Mouse (Mus musculus): ENCODE results near the gene Cnr2. TPM values are rescaled to one million over a fixed set of nuclear protein-coding genes. Genes with fewer than 3 reads are reported as not detected.
A peak's percentile ranks its signal among the peaks of the same experiment; 100 is the strongest.

Gene Cnr2
- polyA plus RNA-seq, 1 experiment from 2014 or later: 0.06 TPM

- Histone ChIP-seq H3K4me1 (ENCODE audit: control insufficient read depth, insufficient read depth, low read length) (peaks cover 8% of the 10 kb centered on the region), H3K4me3 (ENCODE audit: low read depth, low read length) (peak overlapping the region; percentile 57), H3K4me2 (ENCODE audit: low read length) (peak overlapping the region; percentile 91), H3K9me3 (replicated peaks; ENCODE audit: control insufficient read depth, low read length, poor library complexity, severe bottlenecking) (no peaks in the 10 kb centered on the region), H3K27me3 (ENCODE audit: control insufficient read depth, insufficient read depth, low read depth, low read length) (no peaks in the 10 kb centered on the region), H3K9ac (ENCODE audit: low read depth, low read length) (peak overlapping the region; percentile 74), H3K36me3 (ENCODE audit: control insufficient read depth, insufficient read depth, low read length) (peaks cover 5% of the 10 kb centered on the region; the same call in 1 of the 2 replicates), H3K27ac (ENCODE audit: low read length) (peak overlapping the region; percentile 76)
- peak; percentile 21; the same call in 1 of the 2 replicates for ATAC-seq
- 6% methylated on average over 26 of the region's 26 CpGs for WGBS
These were observed 26.3 kb downstream of the Cnr2 start for GRCm38 (mm10) chr4:135921257-135922120.

DNA sequence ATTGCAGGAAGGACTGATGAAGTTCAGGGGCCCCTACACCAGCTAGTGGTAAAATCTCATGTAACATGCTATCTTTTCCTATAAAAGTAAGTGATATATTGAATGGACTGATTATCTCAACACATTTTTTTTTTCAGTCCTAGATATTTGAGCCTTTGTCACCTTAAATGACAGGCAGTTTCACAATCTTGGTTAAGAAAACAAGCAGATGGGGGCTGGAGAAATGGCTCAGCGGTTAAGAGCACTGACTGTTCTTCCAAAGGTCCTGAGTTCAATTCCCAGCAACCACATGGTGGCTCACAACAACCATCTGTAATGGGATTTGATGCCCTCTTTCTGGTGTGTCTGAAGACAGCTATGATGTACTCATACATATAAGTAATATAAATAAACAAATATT, 27.0 kb downstream of the Cnr2 start:
- no peak for ATAC-seq
- peaks cover 5% of the 10 kb centered on the region; the same call in 1 of the 2 replicates for H3K36me3 ChIP-seq (ENCODE audit: control insufficient read depth, insufficient read depth, low read length)
- H3K4me2 ChIP-seq (ENCODE audit: low read length): peak overlapping the region; percentile 91
- 97% methylated on average over 1 of the region's 1 CpGs for WGBS
- no peak overlapping the region for H3K4me3 ChIP-seq (ENCODE audit: low read depth, low read length)
- H3K4me1 ChIP-seq (ENCODE audit: control insufficient read depth, insufficient read depth, low read length): peaks cover 8% of the 10 kb centered on the region
- no peak overlapping the region for H3K9ac ChIP-seq (ENCODE audit: low read depth, low read length)
- no peaks in the 10 kb centered on the region for H3K27me3 ChIP-seq (ENCODE audit: control insufficient read depth, insufficient read depth, low read depth, low read length)
- no peak overlapping the region for H3K27ac ChIP-seq (ENCODE audit: low read length)
- H3K9me3 ChIP-seq (replicated peaks; ENCODE audit: control insufficient read depth, low read length, poor library complexity, severe bottlenecking): no peaks in the 10 kb centered on the region

DNA sequence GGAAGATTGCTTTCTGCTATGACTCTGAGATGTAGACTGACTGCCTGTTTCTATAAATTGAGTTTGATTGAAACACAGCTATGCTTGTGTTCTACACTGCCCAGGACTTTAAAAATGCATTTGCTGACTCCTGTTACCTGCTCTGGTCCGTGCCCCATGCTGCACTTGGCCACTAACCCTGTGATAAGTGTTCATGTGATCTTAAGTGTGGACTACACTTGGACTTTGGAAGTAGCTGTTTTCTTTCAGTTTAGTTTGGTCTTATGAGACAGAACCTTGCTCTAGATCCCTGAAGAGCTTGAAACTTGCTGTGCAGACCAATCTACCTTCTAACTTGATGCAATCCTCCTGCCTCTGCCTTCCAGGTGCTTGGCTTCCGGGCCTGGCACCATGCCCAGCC, 29.2 kb downstream of the Cnr2 start:
- Histone ChIP-seq H3K36me3 (ENCODE audit: control insufficient read depth, insufficient read depth, low read length) (peaks cover 5% of the 10 kb centered on the region; the same call in 1 of the 2 replicates), H3K27me3 (ENCODE audit: control insufficient read depth, insufficient read depth, low read depth, low read length) (no peaks in the 10 kb centered on the region), H3K9ac (ENCODE audit: low read depth, low read length) (no peak overlapping the region), H3K27ac (ENCODE audit: low read length) (no peak overlapping the region), H3K4me1 (ENCODE audit: control insufficient read depth, insufficient read depth, low read length) (peaks cover 8% of the 10 kb centered on the region), H3K4me3 (ENCODE audit: low read depth, low read length) (no peak overlapping the region), H3K9me3 (replicated peaks; ENCODE audit: control insufficient read depth, low read length, poor library complexity, severe bottlenecking) (no peaks in the 10 kb centered on the region), H3K4me2 (ENCODE audit: low read length) (no peak overlapping the region)
- WGBS: 92% methylated on average over 2 of the region's 2 CpGs
- no peak for ATAC-seq

DNA sequence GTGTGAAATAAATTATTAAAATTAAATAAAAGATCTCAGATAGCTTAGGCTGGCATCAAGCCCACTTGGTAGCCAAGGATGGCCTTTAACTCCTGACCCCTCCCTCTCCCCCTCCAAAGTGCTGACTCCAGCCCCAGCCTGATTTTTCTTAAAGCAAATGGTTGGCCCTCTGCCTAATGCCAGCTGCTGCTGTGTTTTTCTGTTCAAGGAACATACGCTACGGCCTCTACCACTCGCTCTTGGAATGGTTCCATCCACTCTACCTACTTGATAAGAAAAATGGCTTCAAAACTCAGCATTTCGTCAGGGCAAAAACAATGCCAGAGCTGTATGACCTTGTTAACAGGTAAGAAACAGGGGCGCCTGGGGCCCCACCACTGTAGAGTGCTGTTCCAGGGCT, 30.1 kb downstream of the Cnr2 start:
- Histone ChIP-seq H3K9ac (ENCODE audit: low read depth, low read length) (no peak overlapping the region), H3K4me1 (ENCODE audit: control insufficient read depth, insufficient read depth, low read length) (peaks cover 8% of the 10 kb centered on the region), H3K27ac (ENCODE audit: low read length) (no peak overlapping the region), H3K27me3 (ENCODE audit: control insufficient read depth, insufficient read depth, low read depth, low read length) (no peaks in the 10 kb centered on the region), H3K9me3 (replicated peaks; ENCODE audit: control insufficient read depth, low read length, poor library complexity, severe bottlenecking) (no peaks in the 10 kb centered on the region), H3K4me2 (ENCODE audit: low read length) (no peak overlapping the region), H3K36me3 (ENCODE audit: control insufficient read depth, insufficient read depth, low read length) (peaks cover 5% of the 10 kb centered on the region; the same call in 1 of the 2 replicates), H3K4me3 (ENCODE audit: low read depth, low read length) (no peak overlapping the region)
- WGBS: 96% methylated on average over 5 of the region's 5 CpGs
- no peak for ATAC-seq

GRCm38 (mm10) chr4:135926195-135926808, 31.1 kb downstream of the Cnr2 start:
- H3K4me2 ChIP-seq (ENCODE audit: low read length): no peak overlapping the region
- no peak overlapping the region for H3K27ac ChIP-seq (ENCODE audit: low read length)
- H3K4me1 ChIP-seq (ENCODE audit: control insufficient read depth, insufficient read depth, low read length): peaks cover 8% of the 10 kb centered on the region
- 88% methylated on average over 10 of the region's 10 CpGs for WGBS
- no peaks in the 10 kb centered on the region for H3K27me3 ChIP-seq (ENCODE audit: control insufficient read depth, insufficient read depth, low read depth, low read length)
- H3K9me3 ChIP-seq (replicated peaks; ENCODE audit: control insufficient read depth, low read length, poor library complexity, severe bottlenecking): no peaks in the 10 kb centered on the region
- H3K9ac ChIP-seq (ENCODE audit: low read depth, low read length): no peak overlapping the region
- ATAC-seq: no peak
- H3K36me3 ChIP-seq (ENCODE audit: control insufficient read depth, insufficient read depth, low read length): peaks cover 5% of the 10 kb centered on the region; the same call in 1 of the 2 replicates
- H3K4me3 ChIP-seq (ENCODE audit: low read depth, low read length): no peak overlapping the region

DNA sequence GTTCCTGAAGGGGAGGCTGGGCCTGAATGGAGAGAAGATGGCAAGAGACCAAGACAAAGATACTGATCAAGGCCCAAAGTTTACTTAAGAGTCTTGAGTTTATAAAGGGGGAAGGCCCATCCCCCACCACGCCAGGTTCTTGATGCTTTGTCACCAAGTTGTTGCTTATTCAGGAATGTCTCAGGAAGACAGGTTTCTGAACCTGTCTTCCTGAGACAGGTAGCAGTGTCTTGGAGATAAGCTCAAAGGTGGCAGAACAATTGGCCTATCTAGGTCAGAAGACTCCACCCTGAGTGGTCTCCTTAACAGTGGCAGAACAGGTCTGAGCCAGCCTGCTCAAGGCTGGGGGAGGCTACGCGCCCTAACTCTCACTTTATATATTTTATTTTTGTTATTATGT, 31.7 kb downstream of the Cnr2 start:
- Histone ChIP-seq H3K4me1 (ENCODE audit: control insufficient read depth, insufficient read depth, low read length) (peaks cover 2% of the 10 kb centered on the region), H3K4me3 (ENCODE audit: low read depth, low read length) (no peak overlapping the region), H3K27ac (ENCODE audit: low read length) (no peak overlapping the region), H3K36me3 (ENCODE audit: control insufficient read depth, insufficient read depth, low read length) (peaks cover 5% of the 10 kb centered on the region; the same call in 1 of the 2 replicates), H3K9me3 (replicated peaks; ENCODE audit: control insufficient read depth, low read length, poor library complexity, severe bottlenecking) (no peaks in the 10 kb centered on the region), H3K4me2 (ENCODE audit: low read length) (no peak overlapping the region), H3K27me3 (ENCODE audit: control insufficient read depth, insufficient read depth, low read depth, low read length) (no peaks in the 10 kb centered on the region), H3K9ac (ENCODE audit: low read depth, low read length) (no peak overlapping the region)
- 88% methylated on average over 3 of the region's 3 CpGs for WGBS
- no peak for ATAC-seq

DNA sequence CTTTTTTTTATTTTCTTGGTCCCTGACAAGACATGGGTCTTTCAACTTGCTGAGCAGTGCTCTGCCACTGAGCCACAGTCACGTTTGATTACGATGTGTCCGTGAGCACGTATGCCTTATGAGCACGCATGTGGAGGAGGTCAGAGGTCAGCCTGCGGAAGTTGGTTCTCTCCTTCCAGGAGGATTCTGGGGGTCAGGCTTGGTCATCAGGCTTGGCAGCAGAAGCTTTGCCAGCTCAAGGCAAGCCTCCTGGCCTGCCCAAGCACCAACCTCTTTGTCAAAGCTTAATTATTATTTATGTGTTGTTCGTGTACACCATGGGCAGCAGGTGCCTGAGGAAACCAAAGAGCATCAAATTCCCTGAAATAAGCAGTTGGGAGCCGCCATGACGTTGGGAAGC, 33.2 kb downstream of the Cnr2 start:
- no peak overlapping the region for H3K4me3 ChIP-seq (ENCODE audit: low read depth, low read length)
- 87% methylated on average over 9 of the region's 9 CpGs for WGBS
- no peak overlapping the region for H3K4me2 ChIP-seq (ENCODE audit: low read length)
- H3K4me1 ChIP-seq (ENCODE audit: control insufficient read depth, insufficient read depth, low read length): no peaks in the 10 kb centered on the region
- H3K27me3 ChIP-seq (ENCODE audit: control insufficient read depth, insufficient read depth, low read depth, low read length): no peaks in the 10 kb centered on the region
- ATAC-seq: no peak
- no peak overlapping the region for H3K27ac ChIP-seq (ENCODE audit: low read length)
- H3K9ac ChIP-seq (ENCODE audit: low read depth, low read length): no peak overlapping the region
- H3K36me3 ChIP-seq (ENCODE audit: control insufficient read depth, insufficient read depth, low read length): peaks cover 7% of the 10 kb centered on the region; the same call in 1 of the 2 replicates
- no peaks in the 10 kb centered on the region for H3K9me3 ChIP-seq (replicated peaks; ENCODE audit: control insufficient read depth, low read length, poor library complexity, severe bottlenecking)

GRCm38 (mm10) chr4:135929405-135929804, 34.2 kb downstream of the Cnr2 start:
- peaks cover 10% of the 10 kb centered on the region; the same call in 1 of the 2 replicates for H3K36me3 ChIP-seq (ENCODE audit: control insufficient read depth, insufficient read depth, low read length)
- no peak for ATAC-seq
- no peaks in the 10 kb centered on the region for H3K27me3 ChIP-seq (ENCODE audit: control insufficient read depth, insufficient read depth, low read depth, low read length)
- H3K27ac ChIP-seq (ENCODE audit: low read length): no peak overlapping the region
- no peaks in the 10 kb centered on the region for H3K4me1 ChIP-seq (ENCODE audit: control insufficient read depth, insufficient read depth, low read length)
- no peaks in the 10 kb centered on the region for H3K9me3 ChIP-seq (replicated peaks; ENCODE audit: control insufficient read depth, low read length, poor library complexity, severe bottlenecking)
- no peak overlapping the region for H3K9ac ChIP-seq (ENCODE audit: low read depth, low read length)
- 89% methylated on average over 5 of the region's 5 CpGs for WGBS
- no peak overlapping the region for H3K4me3 ChIP-seq (ENCODE audit: low read depth, low read length)
- no peak overlapping the region for H3K4me2 ChIP-seq (ENCODE audit: low read length)

- Histone ChIP-seq H3K4me1 (ENCODE audit: control insufficient read depth, insufficient read depth, low read length) (no peaks in the 10 kb centered on the region), H3K9me3 (replicated peaks; ENCODE audit: control insufficient read depth, low read length, poor library complexity, severe bottlenecking) (no peaks in the 10 kb centered on the region), H3K36me3 (ENCODE audit: control insufficient read depth, insufficient read depth, low read length) (peaks cover 14% of the 10 kb centered on the region; the same call in 1 of the 2 replicates), H3K27me3 (ENCODE audit: control insufficient read depth, insufficient read depth, low read depth, low read length) (no peaks in the 10 kb centered on the region), H3K27ac (ENCODE audit: low read length) (no peak overlapping the region), H3K4me2 (ENCODE audit: low read length) (no peak overlapping the region), H3K9ac (ENCODE audit: low read depth, low read length) (no peak overlapping the region), H3K4me3 (ENCODE audit: low read depth, low read length) (no peak overlapping the region)
- no peak for ATAC-seq
- 94% methylated on average over 9 of the region's 9 CpGs for WGBS
These were observed 34.6 kb downstream of the Cnr2 start for GRCm38 (mm10) chr4:135929828-135930227.

Data from midbrain, embryonic 16.5 days (tissue).